Mouse (Mus musculus): ENCODE results near the gene Th.

DNA sequence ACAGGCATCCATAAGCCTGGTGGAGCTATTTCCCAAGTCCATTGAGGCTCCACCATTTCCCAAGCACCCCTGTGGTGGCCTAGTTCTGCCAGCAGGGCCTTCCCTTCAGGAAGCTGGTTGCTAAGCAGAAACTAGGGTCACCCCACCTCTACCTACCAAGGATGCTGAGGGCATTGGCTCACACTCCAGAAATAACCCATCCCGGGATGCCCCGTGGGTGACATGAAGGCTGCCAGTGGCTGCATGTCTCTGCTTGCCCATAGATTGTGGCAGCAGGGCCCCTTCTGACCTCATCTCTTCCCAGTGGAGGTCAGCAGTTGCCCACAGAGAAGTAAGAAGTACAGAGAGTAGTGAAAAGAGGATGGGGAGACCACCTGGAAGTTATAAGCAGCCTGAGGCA lies 1.4 kb downstream of the Th start:
- TF ChIP-seq POLR2A (IDR thresholded peaks at IDR 0.05; ENCODE audit: extremely low read depth, insufficient read depth, low read length) (no peak), CTCF (IDR thresholded peaks at IDR 0.05; ENCODE audit: extremely low read depth, insufficient read depth, low read length) (no peak)
